Mouse (Mus musculus): ENCODE data around the gene Mcm10. TPM values are rescaled to one million over a fixed set of nuclear protein-coding genes. Genes with fewer than 3 reads are reported as not detected.
"Not testable (repeated sequence)": the region's sequence is repeated elsewhere in the genome, so short reads cannot be mapped to it uniquely, and the experiment has no call there.

Mcm10 gene
- total RNA-seq, 2 experiments from 2014 or later, result 3.4 to 3.7 TPM

GRCm38 (mm10) chr2:4987388-4988180, 25.0 kb downstream of the Mcm10 start:
- DNase-seq (ENCODE audit: low spot score in 2 of 2), result no peak

GRCm38 (mm10) chr2:4986798-4987197, 25.8 kb downstream of the Mcm10 start:
- DNase-seq (ENCODE audit: low spot score in 2 of 2), result no peak

- no peak for DNase-seq (ENCODE audit: low spot score in 2 of 2)
Observed at GRCm38 (mm10) chr2:4985000-4985399, 27.6 kb downstream of the Mcm10 start.

- no peak for DNase-seq (ENCODE audit: low spot score in 2 of 2)
Observed at GRCm38 (mm10) chr2:4983987-4984386, 28.6 kb downstream of the Mcm10 start.

- no peak for DNase-seq (ENCODE audit: low spot score in 2 of 2)
Observed at GRCm38 (mm10) chr2:4978091-4978490, 34.5 kb downstream of the Mcm10 start.

GRCm38 (mm10) chr2:4975807-4976206, 36.8 kb downstream of the Mcm10 start, which contains the start of gene Ucma:
Ucma (plus strand) TSS chr2:4976122.
- DNase-seq (ENCODE audit: low spot score in 2 of 2), result no peak

GRCm38 (mm10) chr2:4969083-4969482, 43.5 kb downstream of the Mcm10 start:
- no peak for DNase-seq (ENCODE audit: low spot score in 2 of 2)

GRCm38 (mm10) chr2:4967806-4968205, 44.8 kb downstream of the Mcm10 start:
- DNase-seq (ENCODE audit: low spot score in 2 of 2), result no peak

- no peak for DNase-seq (ENCODE audit: low spot score in 2 of 2)
Observed at GRCm38 (mm10) chr2:4958039-4958438, 54.6 kb downstream of the Mcm10 start.

GRCm38 (mm10) chr2:4954216-4954760, 58.3 kb downstream of the Mcm10 start:
- DNase-seq (ENCODE audit: low spot score in 2 of 2), result no peak

- no peak for DNase-seq (ENCODE audit: low spot score in 2 of 2)
Observed at GRCm38 (mm10) chr2:4950986-4951385, 61.6 kb downstream of the Mcm10 start.

GRCm38 (mm10) chr2:4949691-4950090, 62.9 kb downstream of the Mcm10 start:
- not testable (repeated sequence) for DNase-seq (ENCODE audit: low spot score in 2 of 2)

- no peak for DNase-seq (ENCODE audit: low spot score in 2 of 2)
Observed at GRCm38 (mm10) chr2:4940861-4941260, 71.7 kb downstream of the Mcm10 start.

Other genes starting within 250 kb of the Mcm10 start
- 10 to 100 TPM; 31.5 to 43.5 TPM for gene Sephs1, start 131.2 kb downstream of the Mcm10 start, total RNA-seq (2021)
- 100 to 1,000 TPM; 343 to 349 TPM for gene Phyh, start 93.8 kb downstream of the Mcm10 start, total RNA-seq (2021)
- not detected for gene Ucma, start 36.7 kb downstream of the Mcm10 start, total RNA-seq (2021)
- gene Optn, start 51.3 kb upstream of the Mcm10 start, total RNA-seq (2021), result 100 to 1,000 TPM in 1 of 2 experiments, 10 to 100 TPM in 1; 97.8 to 174 TPM
- gene Ccdc3, start 125.0 kb upstream of the Mcm10 start, total RNA-seq (2021), result 10 to 100 TPM; 12.9 to 57.7 TPM

All from adrenal gland, adult 18-20 months (tissue).